Mouse (Mus musculus) neural tube, embryonic 14.5 days (tissue): ENCODE data around the gene Fbxo4. TPM values are rescaled to one million over a fixed set of nuclear protein-coding genes. Genes with fewer than 3 reads are reported as not detected.
A peak's percentile ranks its signal among the peaks of the same experiment; 100 is the strongest.

ENCODE experiments used
- ATAC-seq: fragments of 200-750 bp; cut with Nextera tagmentation; 2 replicates; pipeline ENCODE4 v1.8.0; 2017; ENCODE audit warnings: low read depth, mild to moderate bottlenecking, moderate TSS enrichment, moderate library complexity
- H3K27ac ChIP-seq: fragments of 300-500 bp; sonication (generic); 2 replicates; pipeline ENCODE4 v1.5.1; 2014; ENCODE audit warnings: low read depth, mild to moderate bottlenecking, control low read depth, low read length, moderate library complexity, mixed read lengths
- H3K27me3 ChIP-seq: fragments of 300-500 bp; sonication (generic); 2 replicates; pipeline ENCODE4 v1.6.1; 2014; ENCODE audit warnings: low read length; ENCODE audit not compliant: control insufficient read depth, insufficient read depth
- H3K36me3 ChIP-seq: fragments of 300-500 bp; sonication (generic); 2 replicates; pipeline ENCODE4 v1.6.1; 2014; ENCODE audit warnings: low read length, mixed read lengths; ENCODE audit not compliant: control insufficient read depth, insufficient read depth
- H3K4me1 ChIP-seq: fragments of 300-500 bp; sonication (generic); 2 replicates; pipeline ENCODE4 v1.6.1; 2014; ENCODE audit warnings: low read length; ENCODE audit not compliant: control insufficient read depth, insufficient read depth
- H3K4me2 ChIP-seq: fragments of 300-500 bp; sonication (generic); 2 replicates; pipeline ENCODE4 v1.6.1; 2014; ENCODE audit warnings: mild to moderate bottlenecking, low read depth, low read length, control low read depth
- H3K4me3 ChIP-seq: fragments of 300-500 bp; sonication (generic); 2 replicates; pipeline ENCODE4 v1.5.1; 2014; ENCODE audit warnings: low read depth, low read length, control low read depth, mixed read lengths
- H3K9ac ChIP-seq: fragments of 300-500 bp; sonication (generic); replicated peaks from 2 replicates; pipeline ENCODE4 v1.6.1; 2014; ENCODE audit warnings: low read depth, mild to moderate bottlenecking, control low read depth, low read length, mixed read lengths
- H3K9me3 ChIP-seq: fragments of 300-500 bp; sonication (generic); 2 replicates; pipeline ENCODE4 v1.6.1; 2016; ENCODE audit warnings: low read length; ENCODE audit not compliant: control insufficient read depth
- WGBS: fragments of 180-500 bp; shearing (Covaris S2); extraction: QIAGEN DNeasy Blood & Tissue Kit; methylation state at CpG from one replicate; pipeline ENCODE4 v1.1.7; 2014; 5-methylcytosine and 5-hydroxymethylcytosine counted together
- polyA plus RNA-seq: library from polyadenylated mRNA; unstranded; fragments of >200 nt; fragmentation: Nextera tagmentation; extraction: Ambion mirVana; gene quantifications from 2 replicates; pipeline ENCODE4 v1.2.1, GENCODE M21; 2014

The Fbxo4 gene
- polyA plus RNA-seq, 1 experiment from 2014 or later, result 9.1 TPM

GRCm38 (mm10) chr15:3987981-3988380 is 8.6 kb upstream of the Fbxo4 start:
- no peak overlapping the region for H3K27ac ChIP-seq
- WGBS, result 71% methylated on average over 2 of the region's 2 CpGs
- no peaks in the 10 kb centered on the region for H3K27me3 ChIP-seq
- no peak; the same call in 1 of the 2 replicates for ATAC-seq
- H3K4me3 ChIP-seq, result no peak overlapping the region
- H3K36me3 ChIP-seq, result peaks cover 33% of the 10 kb centered on the region; the same call in 1 of the 2 replicates
- H3K9ac ChIP-seq, result no peak overlapping the region
- H3K4me2 ChIP-seq, result no peak overlapping the region
- H3K9me3 ChIP-seq, result no peaks in the 10 kb centered on the region
- H3K4me1 ChIP-seq, result no peaks in the 10 kb centered on the region

GRCm38 (mm10) chr15:3984876-3985275 is 5.5 kb upstream of the Fbxo4 start:
- peak; percentile 33; the same call in 1 of the 2 replicates for ATAC-seq
- H3K4me2 ChIP-seq, result no peak overlapping the region
- WGBS, result 57% methylated on average over 2 of the region's 2 CpGs
- no peaks in the 10 kb centered on the region for H3K27me3 ChIP-seq
- H3K27ac ChIP-seq, result no peak overlapping the region
- no peak overlapping the region for H3K9ac ChIP-seq
- H3K4me3 ChIP-seq, result no peak overlapping the region
- H3K4me1 ChIP-seq, result no peaks in the 10 kb centered on the region
- H3K9me3 ChIP-seq, result no peaks in the 10 kb centered on the region
- H3K36me3 ChIP-seq, result peaks cover 20% of the 10 kb centered on the region; the same call in 1 of the 2 replicates

- Histone ChIP-seq H3K27me3 (no peaks in the 10 kb centered on the region), H3K36me3 (peaks cover 17% of the 10 kb centered on the region; the same call in 1 of the 2 replicates), H3K4me3 (no peak overlapping the region), H3K9me3 (no peaks in the 10 kb centered on the region), H3K4me2 (no peak overlapping the region), H3K9ac (no peak overlapping the region), H3K27ac (no peak overlapping the region), H3K4me1 (no peaks in the 10 kb centered on the region)
- WGBS, result 90% methylated on average over 5 of the region's 5 CpGs
- ATAC-seq, result no peak
These were observed 3.4 kb upstream of the Fbxo4 start for GRCm38 (mm10) chr15:3982732-3983131.

GRCm38 (mm10) chr15:3979871-3980270 is 498 bp upstream of the Fbxo4 start:
- H3K4me1 ChIP-seq, result no peaks in the 10 kb centered on the region
- H3K27me3 ChIP-seq, result no peaks in the 10 kb centered on the region
- H3K9me3 ChIP-seq, result no peaks in the 10 kb centered on the region
- ATAC-seq, result no peak; the same call in 1 of the 2 replicates
- H3K9ac ChIP-seq, result no peak overlapping the region
- H3K36me3 ChIP-seq, result peaks cover 1% of the 10 kb centered on the region; the same call in 1 of the 2 replicates
- peak overlapping the region; percentile 95 for H3K27ac ChIP-seq
- 86% methylated on average over 3 of the region's 3 CpGs for WGBS
- no peak overlapping the region; the same call in 1 of the 2 replicates for H3K4me3 ChIP-seq
- peak overlapping the region; percentile 70 for H3K4me2 ChIP-seq

GRCm38 (mm10) chr15:3978279-3978678 is 1.1 kb downstream of the Fbxo4 start:
- ATAC-seq, result peak; percentile 18; the same call in 1 of the 2 replicates
- H3K4me2 ChIP-seq, result no peak overlapping the region
- no peaks in the 10 kb centered on the region for H3K27me3 ChIP-seq

GRCm38 (mm10) chr15:3973300-3973699 is 6.1 kb downstream of the Fbxo4 start:
- Histone ChIP-seq H3K4me3 (no peak overlapping the region), H3K4me1 (no peaks in the 10 kb centered on the region), H3K27me3 (no peaks in the 10 kb centered on the region), H3K4me2 (no peak overlapping the region), H3K9ac (no peak overlapping the region), H3K36me3 (no peaks in the 10 kb centered on the region), H3K9me3 (no peaks in the 10 kb centered on the region), H3K27ac (no peak overlapping the region)
- 94% methylated on average over 3 of the region's 3 CpGs for WGBS
- no peak for ATAC-seq

More at GRCm38 (mm10) chr15:3978279-3978678, 1.1 kb downstream of the Fbxo4 start:
- no peaks in the 10 kb centered on the region for H3K9me3 ChIP-seq
- H3K4me1 ChIP-seq, result no peaks in the 10 kb centered on the region
- H3K9ac ChIP-seq, result no peak overlapping the region
- WGBS, result 96% methylated on average over 2 of the region's 2 CpGs
- H3K27ac ChIP-seq, result no peak overlapping the region
- no peak overlapping the region for H3K4me3 ChIP-seq
- H3K36me3 ChIP-seq, result no peaks in the 10 kb centered on the region

- no peak overlapping the region for H3K4me3 ChIP-seq
- H3K4me1 ChIP-seq, result no peaks in the 10 kb centered on the region
- WGBS, result 95% methylated on average over 6 of the region's 6 CpGs
- H3K4me2 ChIP-seq, result no peak overlapping the region
- no peaks in the 10 kb centered on the region for H3K27me3 ChIP-seq
- no peak overlapping the region for H3K9ac ChIP-seq
- no peak for ATAC-seq
- H3K27ac ChIP-seq, result no peak overlapping the region
- no peaks in the 10 kb centered on the region for H3K9me3 ChIP-seq
- H3K36me3 ChIP-seq, result no peaks in the 10 kb centered on the region
These were observed 9.2 kb downstream of the Fbxo4 start for GRCm38 (mm10) chr15:3970193-3970592.

GRCm38 (mm10) chr15:3969743-3970142 is 9.6 kb downstream of the Fbxo4 start:
- H3K4me3 ChIP-seq, result no peak overlapping the region
- H3K36me3 ChIP-seq, result no peaks in the 10 kb centered on the region
- no peak for ATAC-seq
- H3K27me3 ChIP-seq, result no peaks in the 10 kb centered on the region
- no peak overlapping the region for H3K27ac ChIP-seq
- H3K9me3 ChIP-seq, result no peaks in the 10 kb centered on the region
- no peak overlapping the region for H3K4me2 ChIP-seq
- 94% methylated on average over 14 of the region's 14 CpGs for WGBS
- no peak overlapping the region for H3K9ac ChIP-seq
- no peaks in the 10 kb centered on the region for H3K4me1 ChIP-seq

GRCm38 (mm10) chr15:3962251-3962650 is 17.1 kb downstream of the Fbxo4 start:
- Histone ChIP-seq H3K27ac (no peak overlapping the region), H3K9ac (no peak overlapping the region), H3K27me3 (no peaks in the 10 kb centered on the region), H3K9me3 (no peaks in the 10 kb centered on the region), H3K4me1 (no peaks in the 10 kb centered on the region), H3K4me3 (no peak overlapping the region), H3K4me2 (no peak overlapping the region), H3K36me3 (no peaks in the 10 kb centered on the region)
- ATAC-seq, result no peak
- 84% methylated on average over 8 of the region's 8 CpGs for WGBS
